18 mouse cellular contexts compared by ENCODE assay signal in genomic region chr5:7600418-7600817, GRCm38 (mm10).
"Had no signal": no experiment of that assay in that cellular context is flagged by ENCODE, and none has a peak within 500 bp of the region (broad histone marks: within the 10 kb centered on the region; RNA-seq: fewer than 3 reads in every experiment).

No protein-coding gene starts in this region.

- H3K9ac ChIP-seq: lung, embryonic 14.5 days; midbrain, embryonic 12.5 days; neural tube, embryonic 13.5 days; neural tube, embryonic 15.5 days had no signal

- H3K4me2 ChIP-seq: lung, embryonic 14.5 days; midbrain, embryonic 12.5 days; neural tube, embryonic 13.5 days; neural tube, embryonic 15.5 days had no signal

- H3K27ac ChIP-seq: midbrain, embryonic 10.5 days; midbrain, embryonic 12.5 days; neural tube, embryonic 13.5 days; neural tube, embryonic 15.5 days had no signal

- H3K36me3 ChIP-seq: midbrain, embryonic 10.5 days; midbrain, embryonic 12.5 days; neural tube, embryonic 13.5 days; neural tube, embryonic 15.5 days had no signal

- H3K4me1 ChIP-seq: midbrain, embryonic 10.5 days; midbrain, embryonic 12.5 days; neural tube, embryonic 13.5 days; neural tube, embryonic 15.5 days had no signal

- DNase-seq: lung, adult 18-20 months; lung, embryonic 14.5 days; lung, postnatal 10 days; lung, postnatal 4 days; midbrain, embryonic 14.5 days; right cerebral cortex, adult 18-20 months; right cerebral cortex, postnatal 25 days; right cerebral cortex, postnatal 4 days; spleen, adult 18-20 months; thymus, adult 18-20 months; thymus, postnatal 14 days; thymus, postnatal 36 days had no signal

- H3K27me3 ChIP-seq: midbrain, embryonic 12.5 days; neural tube, embryonic 13.5 days; neural tube, embryonic 15.5 days had no signal

- ATAC-seq: midbrain, embryonic 16.5 days had no signal

- H3K9me3 ChIP-seq: midbrain, embryonic 10.5 days; midbrain, embryonic 12.5 days; neural tube, embryonic 13.5 days; neural tube, embryonic 15.5 days had no signal

- H3K4me3 ChIP-seq: midbrain, embryonic 10.5 days; midbrain, embryonic 12.5 days; myocyte; neural tube, embryonic 13.5 days; neural tube, embryonic 15.5 days had no signal
